Mouse (Mus musculus) liver, embryonic 14.5 days (tissue): ENCODE results near the gene Gsta2. TPM values are rescaled to one million over a fixed set of nuclear protein-coding genes. Genes with fewer than 3 reads are reported as not detected.
"Not testable (repeated sequence)": the region's sequence is repeated elsewhere in the genome, so short reads cannot be mapped to it uniquely, and the experiment has no call there.

Source experiments
- ATAC-seq: fragments of 200-750 bp; cut with Nextera tagmentation; 2 replicates; pipeline ENCODE4 v1.8.0; 2017; ENCODE audit warnings: moderate number of reproducible peaks, mild to moderate bottlenecking, moderate library complexity; ENCODE audit not compliant: insufficient read depth
- DNase-seq, 3 experiments: peaks; one replicate each; pipeline ENCODE4 v3.0.0-alpha.2; 2012 to 2013; ENCODE audit warnings: low read depth in 3 of 3, low spot score in 3 of 3
- H3K27ac ChIP-seq: fragments of 300-500 bp; sonication (generic); 2 replicates; pipeline ENCODE4 v1.5.1; 2014; ENCODE audit warnings: moderate library complexity, mild to moderate bottlenecking, control low read depth, inconsistent platforms
- H3K27me3 ChIP-seq: fragments of 300-500 bp; sonication (generic); 2 replicates; pipeline ENCODE4 v1.6.1; 2014; ENCODE audit warnings: mild to moderate bottlenecking, low read length, moderate library complexity; ENCODE audit not compliant: control insufficient read depth, insufficient read depth
- H3K36me3 ChIP-seq: fragments of 300-500 bp; sonication (generic); replicated peaks from 2 replicates; pipeline ENCODE4 v1.6.1; 2014; ENCODE audit warnings: low read depth; ENCODE audit not compliant: control insufficient read depth, insufficient read depth
- H3K4me1 ChIP-seq, 2 experiments: fragments of 200-500 bp in 1 of 2; fragments of 300-500 bp in 1 of 2; sonication (generic) in 1 of 2; replicated peaks; 2 replicates each; pipeline ENCODE4 v1.6.1; 2012 to 2014; ENCODE audit warnings: antibody characterized with exemption in 1 of 2, inconsistent platforms in 1 of 2, low read length in 1 of 2; ENCODE audit not compliant: control insufficient read depth in 2 of 2, insufficient read depth in 2 of 2
- H3K4me2 ChIP-seq: fragments of 300-500 bp; sonication (generic); 2 replicates; pipeline ENCODE4 v1.6.1; 2014; ENCODE audit warnings: low read depth, mild to moderate bottlenecking, control low read depth, moderate library complexity
- H3K4me3 ChIP-seq, 2 experiments: fragments of 200-500 bp in 1 of 2; fragments of 300-500 bp in 1 of 2; sonication (generic) in 1 of 2; 2 replicates each; pipeline ENCODE4 v1.5.1; 2012 to 2014; ENCODE audit warnings: low read depth in 2 of 2, low read length in 2 of 2, mild to moderate bottlenecking in 2 of 2, control low read depth in 1 of 2, inconsistent platforms in 1 of 2, moderate library complexity in 1 of 2; ENCODE audit not compliant: insufficient read depth in 1 of 2
- H3K9ac ChIP-seq: fragments of 300-500 bp; sonication (generic); replicated peaks from 2 replicates; pipeline ENCODE4 v1.6.1; 2014; ENCODE audit warnings: mild to moderate bottlenecking, control low read depth, moderate library complexity
- H3K9me3 ChIP-seq: fragments of 300-500 bp; sonication (generic); 2 replicates; pipeline ENCODE4 v1.6.1; 2016; ENCODE audit warnings: low read length, mixed read lengths; ENCODE audit not compliant: control insufficient read depth
- CTCF ChIP-seq: IDR thresholded peaks from 2 replicates; pipeline ENCODE4 v1.5.1; 2016; ENCODE audit warnings: antibody characterized with exemption, low read depth, control low read depth
- EP300 ChIP-seq: IDR thresholded peaks from 2 replicates; pipeline ENCODE4 v1.6.1; 2016; ENCODE audit warnings: antibody characterized with exemption, low read depth
- WGBS: fragments of 180-500 bp; shearing (Covaris S2); extraction: QIAGEN DNeasy Blood & Tissue Kit; methylation state at CpG from one replicate; pipeline ENCODE4 v1.1.7; 2014; ENCODE audit not compliant: insufficient replicate concordance; 5-methylcytosine and 5-hydroxymethylcytosine counted together
- polyA plus RNA-seq, 2 experiments: library from polyadenylated mRNA; depleted of rRNA in 1 of 2; stranded (reverse) in 1 of 2; unstranded in 1 of 2; fragments of >200 nt; fragmentation: Nextera tagmentation in 1 of 2; extraction: Ambion mirVana in 1 of 2; gene quantifications; 2 replicates each; pipeline versions ENCODE4 v1.2.1 to v1.2.3; 2012 to 2014

Gsta2 gene
- polyA plus RNA-seq, 2 experiments: 0.07 to 0.29 TPM

DNA sequence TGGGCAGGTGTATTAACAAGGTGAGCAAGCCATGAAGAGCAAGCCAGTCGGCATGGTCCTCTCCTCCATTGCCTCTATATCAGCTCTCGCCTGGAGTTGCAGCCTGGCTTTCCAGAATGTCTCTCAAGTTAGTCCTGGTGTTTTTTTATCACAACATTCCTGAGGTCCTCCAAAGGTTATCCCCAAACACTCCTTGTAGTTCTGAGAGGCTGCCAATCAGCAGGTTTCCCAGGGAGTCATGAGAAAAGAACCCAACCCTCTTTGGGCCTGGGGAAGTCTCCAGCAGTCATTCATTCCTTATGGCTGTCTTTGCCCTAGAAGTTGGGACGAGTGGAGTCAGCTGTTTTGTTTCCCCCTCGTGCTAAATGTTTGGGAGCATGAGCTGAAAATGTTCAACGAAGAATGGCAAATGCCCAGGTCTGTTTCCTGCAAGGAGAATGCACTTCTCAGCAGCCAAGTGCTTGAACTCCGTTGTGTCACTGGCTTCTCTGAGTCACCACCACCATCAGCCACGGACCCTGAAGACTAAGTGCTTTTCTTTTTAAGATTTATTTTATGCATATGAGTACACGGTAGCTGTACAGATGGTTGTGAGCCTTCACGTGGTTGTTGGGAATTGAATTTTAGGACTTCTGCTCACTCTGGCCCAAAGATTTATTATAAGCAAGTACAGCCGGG lies 17.4 kb upstream of the Gsta2 start:
- H3K9ac ChIP-seq: no peak overlapping the region
- no peak overlapping the region for H3K4me2 ChIP-seq
- TF ChIP-seq CTCF: no peak
- no peak for TF ChIP-seq EP300
- no peaks in the 10 kb centered on the region for H3K4me1 ChIP-seq
- 57% methylated on average over 10 of the region's 10 CpGs for WGBS
- H3K4me3 ChIP-seq: no peak overlapping the region
- no peaks in the 10 kb centered on the region for H3K36me3 ChIP-seq
- DNase-seq (no peak), ATAC-seq (no peak)
- no peaks in the 10 kb centered on the region for H3K9me3 ChIP-seq
- peaks cover 2% of the 10 kb centered on the region; the same call in 1 of the 2 replicates for H3K27me3 ChIP-seq
- no peak overlapping the region for H3K27ac ChIP-seq

DNA sequence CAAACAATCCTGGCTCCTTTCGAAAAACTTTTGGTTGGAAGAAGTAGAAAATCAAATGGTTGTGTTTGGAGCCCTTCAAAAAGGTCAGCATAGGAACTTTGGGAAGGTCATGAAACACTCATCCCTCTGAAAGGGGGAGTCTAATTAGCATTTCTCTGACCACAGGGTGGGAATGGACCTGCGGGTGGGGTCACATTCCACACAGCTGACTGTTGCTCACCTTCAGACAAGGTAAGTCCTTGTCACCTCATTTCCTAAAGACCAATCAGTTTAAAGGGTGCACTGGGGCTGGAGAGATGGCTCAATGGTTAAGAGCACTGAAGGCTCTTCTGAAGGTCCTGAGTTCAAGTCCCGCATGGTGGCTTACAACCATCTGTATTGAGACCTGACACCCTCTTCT lies 15.9 kb upstream of the Gsta2 start:
- Histone ChIP-seq H3K4me1 (no peaks in the 10 kb centered on the region), H3K27me3 (no peaks in the 10 kb centered on the region), H3K27ac (no peak overlapping the region), H3K4me3 (no peak overlapping the region), H3K36me3 (no peaks in the 10 kb centered on the region), H3K9ac (no peak overlapping the region), H3K4me2 (no peak overlapping the region), H3K9me3 (no peaks in the 10 kb centered on the region)
- TF ChIP-seq CTCF: no peak
- no peak for TF ChIP-seq EP300
- 74% methylated on average over 3 of the region's 3 CpGs for WGBS
- no peak for ATAC-seq
- DNase-seq: no peak

DNA sequence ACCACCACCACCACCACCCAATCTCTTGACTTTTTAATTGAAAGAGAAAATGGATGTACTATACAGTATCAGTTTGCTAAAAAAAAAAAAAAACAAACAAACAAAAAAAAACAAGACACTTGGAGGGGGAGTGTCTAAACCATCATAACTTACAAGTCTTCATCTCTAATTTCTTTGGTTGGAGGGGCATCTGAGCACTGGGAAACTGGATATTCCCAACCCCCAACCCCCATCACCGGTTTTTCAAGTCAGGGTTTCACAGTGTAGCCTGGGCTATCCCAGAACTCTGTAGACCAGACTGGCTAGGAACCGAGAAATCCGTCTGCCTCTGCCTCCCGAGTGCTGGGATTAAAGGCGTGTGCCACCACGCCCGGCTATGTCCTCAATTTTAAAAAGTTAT lies 14.2 kb upstream of the Gsta2 start:
- ATAC-seq (no peak), DNase-seq (no peak)
- WGBS: 66% methylated on average over 7 of the region's 7 CpGs
- H3K9ac ChIP-seq: no peak overlapping the region
- H3K36me3 ChIP-seq: no peaks in the 10 kb centered on the region
- H3K4me1 ChIP-seq: no peaks in the 10 kb centered on the region
- H3K27me3 ChIP-seq: no peaks in the 10 kb centered on the region
- H3K27ac ChIP-seq: no peak overlapping the region
- no peak overlapping the region for H3K4me3 ChIP-seq
- TF ChIP-seq EP300: no peak
- TF ChIP-seq CTCF: no peak
- H3K4me2 ChIP-seq: no peak overlapping the region
- no peaks in the 10 kb centered on the region for H3K9me3 ChIP-seq

DNA sequence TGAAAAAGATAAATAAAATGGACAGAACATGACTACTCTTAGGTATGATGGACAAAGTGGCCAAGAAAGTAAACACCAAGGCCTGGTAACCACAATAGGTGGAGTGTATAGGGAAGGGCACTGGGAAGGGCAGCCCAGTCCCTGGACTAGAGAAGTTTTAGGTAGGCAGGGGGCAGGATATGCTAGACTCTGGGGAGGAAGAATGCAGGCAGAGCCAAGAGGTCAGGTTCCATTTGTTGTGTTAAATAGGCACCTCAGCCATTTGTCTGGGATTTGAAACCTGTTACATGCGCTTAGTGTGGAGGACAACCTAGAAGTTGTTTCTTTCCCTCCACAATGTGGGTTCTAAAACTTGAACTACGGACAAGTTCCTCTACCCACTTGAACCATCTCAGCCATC lies 13.8 kb upstream of the Gsta2 start:
- H3K4me2 ChIP-seq: no peak overlapping the region
- no peaks in the 10 kb centered on the region for H3K27me3 ChIP-seq
- DNase-seq: no peak
- H3K9ac ChIP-seq: no peak overlapping the region
- H3K4me1 ChIP-seq: no peaks in the 10 kb centered on the region
- no peaks in the 10 kb centered on the region for H3K9me3 ChIP-seq
- no peak overlapping the region for H3K27ac ChIP-seq
- WGBS: 64% methylated on average over 2 of the region's 2 CpGs
- no peak for TF ChIP-seq CTCF
- TF ChIP-seq EP300: no peak
- H3K4me3 ChIP-seq: no peak overlapping the region
- H3K36me3 ChIP-seq: no peaks in the 10 kb centered on the region
- no peak for ATAC-seq

DNA sequence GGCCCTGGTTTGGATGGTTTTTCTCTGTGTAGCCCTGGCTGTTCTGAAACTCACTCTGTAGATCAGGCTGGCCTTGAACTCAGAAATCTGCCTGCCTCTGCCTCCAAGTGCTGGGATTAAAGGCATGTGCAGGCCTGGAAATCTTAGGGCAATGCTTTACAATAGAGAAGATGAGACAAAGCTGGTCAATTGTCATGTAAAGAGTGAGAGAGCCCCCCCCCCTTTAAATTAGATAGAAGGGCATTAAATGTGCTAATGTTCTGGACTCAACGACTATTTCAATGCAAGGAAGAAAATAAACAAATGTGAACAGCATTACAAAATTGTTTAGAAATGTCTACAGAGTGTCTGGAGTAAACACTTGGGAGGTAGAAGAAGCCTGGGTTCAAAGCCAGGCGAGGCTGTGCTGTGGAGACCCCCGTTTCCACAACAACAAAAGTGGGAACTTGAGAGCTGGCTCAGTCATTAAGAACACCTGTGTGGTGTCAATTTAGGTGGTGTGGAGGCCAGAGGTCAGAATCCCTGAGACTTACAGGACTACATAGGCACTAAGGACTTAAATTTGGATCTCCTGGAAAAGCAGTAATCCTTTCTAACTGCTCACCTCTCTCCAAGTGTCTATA lies 13.2 kb upstream of the Gsta2 start:
- Histone ChIP-seq H3K27ac (no peak overlapping the region), H3K36me3 (no peaks in the 10 kb centered on the region), H3K4me3 (no peak overlapping the region), H3K27me3 (no peaks in the 10 kb centered on the region), H3K4me1 (no peaks in the 10 kb centered on the region), H3K4me2 (no peak overlapping the region), H3K9ac (no peak overlapping the region), H3K9me3 (no peaks in the 10 kb centered on the region)
- DNase-seq (no peak), ATAC-seq (no peak)
- TF ChIP-seq CTCF (no peak), EP300 (no peak)
- WGBS: 43% methylated on average over 3 of the region's 3 CpGs

DNA sequence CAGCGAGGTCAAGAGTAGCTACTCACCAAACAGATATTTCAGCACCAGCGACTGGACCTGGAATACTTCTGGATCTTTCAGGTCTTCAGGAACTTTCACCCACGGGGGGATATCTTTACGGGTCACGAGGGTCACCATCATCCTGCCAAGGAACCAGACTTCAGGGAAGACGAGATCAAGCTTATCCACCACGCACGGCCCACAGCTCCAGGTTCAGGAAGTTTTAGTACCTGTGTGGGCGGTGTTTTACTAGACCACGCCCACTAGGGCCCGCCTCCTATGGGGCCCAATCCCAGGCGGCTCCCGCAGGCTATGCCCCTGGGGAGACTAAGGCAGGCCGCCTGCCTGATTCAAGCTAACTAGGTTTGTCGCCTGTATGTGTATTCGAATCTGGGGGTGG lies 12.4 kb upstream of the Gsta2 start, which contains the start of gene Dppa5a:
Gene Dppa5a, minus strand, starts transcription at position 219 of the 400 bp plus-strand sequence.
- not testable (repeated sequence) for H3K4me1 ChIP-seq, ATAC-seq, H3K9ac ChIP-seq, H3K4me2 ChIP-seq, H3K27me3 ChIP-seq, DNase-seq, H3K9me3 ChIP-seq, H3K36me3 ChIP-seq, H3K27ac ChIP-seq, H3K4me3 ChIP-seq
- 69% methylated on average over 16 of the region's 16 CpGs for WGBS
